Mouse (Mus musculus) CD8-positive naive resting alpha-beta T cell, adult 2 months (primary cell): Measurements from ENCODE around the gene Gm10376.
"Not testable (repeated sequence)": the region's sequence is repeated elsewhere in the genome, so short reads cannot be mapped to it uniquely, and the experiment has no call there.

Experiments
- DNase-seq, 2 experiments: peaks; one replicate each; pipeline ENCODE4 v3.0.0; 2022; ENCODE audit warnings: low read depth in 2 of 2, low spot score in 2 of 2

Gene Gm10376

GRCm38 (mm10) chr14:43015528-43015927, at the start of gene Gm10376:
TSS of gene Gm10376 (minus strand) at chr14:43015628.
- not testable (repeated sequence) for DNase-seq

DNA sequence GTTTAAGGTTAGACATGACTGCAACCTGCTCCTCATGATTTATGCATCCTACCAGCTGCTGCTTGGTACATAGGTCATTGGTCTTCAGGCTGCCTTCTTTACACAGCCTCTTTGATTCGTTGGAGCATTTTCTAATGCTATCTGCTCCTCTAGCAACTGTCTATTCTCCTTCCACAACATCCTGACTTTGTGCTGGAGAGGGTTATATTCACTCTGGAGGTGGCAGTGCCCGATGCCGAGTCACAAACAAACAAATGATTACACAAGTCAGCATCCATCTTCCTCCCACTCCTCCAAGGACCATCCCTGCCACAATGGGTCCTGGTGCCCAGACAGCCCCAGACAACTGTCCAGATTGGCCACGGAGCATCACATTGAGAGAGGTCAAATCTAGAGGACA, 44.8 kb upstream of the Gm10376 start:
- not testable (repeated sequence) for DNase-seq

- not testable (repeated sequence) for DNase-seq
These were observed 42.6 kb upstream of the Gm10376 start for GRCm38 (mm10) chr14:43058063-43058462.

DNA sequence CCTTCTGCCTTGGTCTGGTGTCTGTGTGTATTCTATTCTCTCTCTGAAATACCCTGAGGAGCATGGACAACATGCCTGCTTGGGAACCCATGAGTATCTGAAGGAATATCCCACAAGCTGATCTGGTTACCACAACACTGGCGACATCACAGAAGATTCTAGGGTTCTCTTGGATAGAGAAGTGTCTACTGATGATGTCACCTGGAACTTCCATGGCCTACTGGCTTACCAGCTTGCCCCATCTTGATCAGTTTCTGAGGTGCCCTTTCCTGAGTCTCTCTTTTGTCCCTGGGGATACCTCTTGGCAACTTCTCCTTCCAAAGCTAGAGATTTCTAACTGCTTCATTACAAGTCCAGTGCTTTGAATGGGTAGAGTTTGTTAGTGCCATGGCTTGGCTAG, 21.9 kb downstream of the Gm10376 start, which contains the start of gene Gm8082:
TSS of gene Gm8082 (minus strand) at position 101 of the 400 bp plus-strand sequence.
- DNase-seq, result not testable (repeated sequence)
